8 mouse cellular contexts compared by ENCODE assay signal in genomic region chr4:43000141-43000986, GRCm38 (mm10). TPM values are rescaled to one million over a fixed set of nuclear protein-coding genes. Genes with fewer than 3 reads are reported as not detected.
DNase-seq lines count a peak whose midpoint lies in the region; ATAC-seq lines count a peak whose summit lies in the region.
"Not testable (repeated sequence)": the region's sequence is repeated elsewhere in the genome, so short reads cannot be mapped to it uniquely, and the experiment has no call there.

Gene Vcp (minus strand): TSS chr4:43000507.

- peaks cover 17% of the 10 kb centered on the region for H3K4me1 ChIP-seq in hindbrain, embryonic 12.5 days

- WGBS in hindbrain, embryonic 12.5 days: 1% methylated on average over 54 of the region's 56 CpGs

- DNase-seq in NIH3T3 (ENCODE audit: low read depth): peak; percentile 98
- DNase-seq in cerebellum, postnatal 10 days: peak; percentile 99 to 100
- peak; percentile 99 for DNase-seq in frontal cortex, postnatal 10 days (ENCODE audit: low spot score in 2 of 2)
- peak; percentile 99 to 100 for DNase-seq in layer of hippocampus, postnatal 14 days (ENCODE audit: low spot score in 2 of 2)
- DNase-seq in lung, postnatal 14 days: peak; percentile 99
- peak; percentile 97 for DNase-seq in retina, adult 2 months (ENCODE audit: low read depth, low spot score)
- DNase-seq in thymus, postnatal 36 days: peak; percentile 98 to 99

- not testable (repeated sequence) for H3K27me3 ChIP-seq in hindbrain, embryonic 12.5 days

- peak within 1 kb of the TSS; percentile 90 for H3K9ac ChIP-seq in hindbrain, embryonic 12.5 days

- peak; percentile 99 for ATAC-seq in hindbrain, embryonic 12.5 days (ENCODE audit: low FRiP score)

- peak within 1 kb of the TSS; percentile 80 for H3K4me3 ChIP-seq in hindbrain, embryonic 12.5 days

- H3K36me3 ChIP-seq in hindbrain, embryonic 12.5 days: peaks cover 11% of the 10 kb centered on the region

- peak within 1 kb of the TSS; percentile 98 for H3K27ac ChIP-seq in hindbrain, embryonic 12.5 days

- H3K4me2 ChIP-seq in hindbrain, embryonic 12.5 days (replicated peaks): peak within 1 kb of the TSS; percentile 83

- H3K9me3 ChIP-seq in hindbrain, embryonic 12.5 days (replicated peaks): not testable (repeated sequence)

RNA-seq across cellular contexts. Expression of gene Vcp, which starts in this region (rescaled TPM):
- 626 and 637 TPM in 2 replicates for polyA plus RNA-seq in hindbrain, embryonic 12.5 days (2016; fragmentation: Nextera tagmentation; extraction: Ambion mirVana)
- total RNA-seq in layer of hippocampus, postnatal 14 days (2021): 100 to 1,000 TPM; 214 to 228 TPM

Comparison
In these comparisons a context has a peak if more than half of its experiments do, and no peak if none do; other contexts are left out.
1. Peak in every context shown above with its lines: DNase-seq, ATAC-seq, H3K4me3 ChIP-seq and H3K27ac ChIP-seq.